In genomic region chr1:194482001-194482716, GRCm38 (mm10) we compare ENCODE assay signal across 13 mouse cellular contexts.
A peak's percentile ranks its signal among the peaks of the same experiment; 100 is the strongest.
DNase-seq lines count a peak whose midpoint lies in the region; ATAC-seq lines count a peak whose summit lies in the region.
"Had no signal": no experiment of that assay in that cellular context is flagged by ENCODE, and none has a peak within 500 bp of the region (broad histone marks: within the 10 kb centered on the region; RNA-seq: fewer than 3 reads in every experiment).

No protein-coding gene starts in this region.

- 0 out of 2 replicates have a peak, but pooled peaks cover 3% of the 10 kb centered on the region for H3K4me1 ChIP-seq in kidney, embryonic 16.5 days (ENCODE audit: insufficient read depth, low read length)
- H3K4me1 ChIP-seq in liver, embryonic 16.5 days (ENCODE audit: control insufficient read depth, low read depth, low read length) = no peaks in the 10 kb centered on the region; the same call in 1 of the 2 replicates
- H3K4me1 ChIP-seq: hindbrain, embryonic 13.5 days; midbrain, embryonic 10.5 days had no signal

- DNase-seq in Muller cell, postnatal 12 days (ENCODE audit: inconsistent ontology term) = peak; percentile 16
- DNase-seq in adrenal gland, postnatal 25 days = peak; percentile 37
- DNase-seq in c-Kit-positive CD71-positive TER-119-positive erythroid progenitor cells, embryonic 14.5 days (ENCODE audit: low spot score) = no peak
- no peak for DNase-seq in testis, postnatal 14 days (ENCODE audit: low spot score)
- DNase-seq in left cerebral cortex, postnatal 10 days (ENCODE audit: extremely low spot score in 1 of 2, low spot score in 2 of 2) = no peak
- no peak for DNase-seq in MN1 (ENCODE audit: low spot score)
- DNase-seq: gastrocnemius, postnatal 10 days; spleen, adult 18-20 months; thymus, adult 18-20 months had no signal

- intact Hi-C loops in left cerebral cortex, postnatal 10 days (cut with DNase I) = no loop called here

- no peak overlapping the region for H3K9ac ChIP-seq in kidney, embryonic 16.5 days (replicated peaks; ENCODE audit: low read length)
- no peak overlapping the region for H3K9ac ChIP-seq in liver, embryonic 16.5 days (ENCODE audit: low read depth, low read length)
- H3K9ac ChIP-seq: hindbrain, embryonic 13.5 days had no signal

- H3K27me3 ChIP-seq in kidney, embryonic 16.5 days (ENCODE audit: insufficient read depth, low read length) = no peaks in the 10 kb centered on the region
- H3K27me3 ChIP-seq in liver, embryonic 16.5 days (ENCODE audit: control insufficient read depth, insufficient read depth, low read depth, low read length) = no peaks in the 10 kb centered on the region
- H3K27me3 ChIP-seq: hindbrain, embryonic 13.5 days had no signal

- peak; percentile 88 for ATAC-seq in kidney, embryonic 16.5 days (ENCODE audit: low FRiP score, low TSS enrichment)
- peak; percentile 70 for ATAC-seq in liver, embryonic 16.5 days (ENCODE audit: low read depth)

- no peak overlapping the region for H3K4me3 ChIP-seq in kidney, embryonic 16.5 days (ENCODE audit: low read length)
- no peak overlapping the region for H3K4me3 ChIP-seq in liver, embryonic 16.5 days (ENCODE audit: low read depth, low read length)
- H3K4me3 ChIP-seq: hindbrain, embryonic 13.5 days; midbrain, embryonic 10.5 days had no signal

- WGBS in kidney, embryonic 16.5 days = 39% methylated on average over 6 of the region's 6 CpGs
- 19% methylated on average over 6 of the region's 6 CpGs for WGBS in liver, embryonic 16.5 days (ENCODE audit: insufficient replicate concordance)

- no peaks in the 10 kb centered on the region for H3K9me3 ChIP-seq in kidney, embryonic 16.5 days (ENCODE audit: low read length)
- no peaks in the 10 kb centered on the region for H3K9me3 ChIP-seq in liver, embryonic 16.5 days (replicated peaks; ENCODE audit: control insufficient read depth, low read length)
- H3K9me3 ChIP-seq: hindbrain, embryonic 13.5 days; midbrain, embryonic 10.5 days had no signal

- H3K4me2 ChIP-seq in kidney, embryonic 16.5 days (replicated peaks; ENCODE audit: low read depth, low read length) = no peak overlapping the region
- 0 out of 2 replicates have a peak overlapping the region, but pooled peaks have one; percentile 9 for H3K4me2 ChIP-seq in liver, embryonic 16.5 days (ENCODE audit: low read depth, low read length)
- H3K4me2 ChIP-seq: hindbrain, embryonic 13.5 days had no signal

- H3K36me3 ChIP-seq in kidney, embryonic 16.5 days (ENCODE audit: insufficient read depth, low read length) = no peaks in the 10 kb centered on the region
- H3K36me3 ChIP-seq in liver, embryonic 16.5 days (ENCODE audit: control insufficient read depth, insufficient read depth) = no peaks in the 10 kb centered on the region
- H3K36me3 ChIP-seq: hindbrain, embryonic 13.5 days; midbrain, embryonic 10.5 days had no signal

- H3K27ac ChIP-seq in kidney, embryonic 16.5 days (ENCODE audit: low read length) = no peak overlapping the region
- peak overlapping the region; percentile 69 for H3K27ac ChIP-seq in liver, embryonic 16.5 days (ENCODE audit: low read length)
- H3K27ac ChIP-seq: hindbrain, embryonic 13.5 days; midbrain, embryonic 10.5 days had no signal

Comparison
In these comparisons a context has a peak if more than half of its experiments do, and no peak if none do; other contexts are left out.
1. DNase-seq: peak in Muller cell, postnatal 12 days (single experiment) and adrenal gland, postnatal 25 days (single experiment); none in c-Kit-positive CD71-positive TER-119-positive erythroid progenitor cells, embryonic 14.5 days (single experiment), testis, postnatal 14 days (single experiment), left cerebral cortex, postnatal 10 days (0 of 2) and MN1 (single experiment).